Mouse (Mus musculus): Measurements from ENCODE around the gene Atf6.

Atf6 gene

DNA sequence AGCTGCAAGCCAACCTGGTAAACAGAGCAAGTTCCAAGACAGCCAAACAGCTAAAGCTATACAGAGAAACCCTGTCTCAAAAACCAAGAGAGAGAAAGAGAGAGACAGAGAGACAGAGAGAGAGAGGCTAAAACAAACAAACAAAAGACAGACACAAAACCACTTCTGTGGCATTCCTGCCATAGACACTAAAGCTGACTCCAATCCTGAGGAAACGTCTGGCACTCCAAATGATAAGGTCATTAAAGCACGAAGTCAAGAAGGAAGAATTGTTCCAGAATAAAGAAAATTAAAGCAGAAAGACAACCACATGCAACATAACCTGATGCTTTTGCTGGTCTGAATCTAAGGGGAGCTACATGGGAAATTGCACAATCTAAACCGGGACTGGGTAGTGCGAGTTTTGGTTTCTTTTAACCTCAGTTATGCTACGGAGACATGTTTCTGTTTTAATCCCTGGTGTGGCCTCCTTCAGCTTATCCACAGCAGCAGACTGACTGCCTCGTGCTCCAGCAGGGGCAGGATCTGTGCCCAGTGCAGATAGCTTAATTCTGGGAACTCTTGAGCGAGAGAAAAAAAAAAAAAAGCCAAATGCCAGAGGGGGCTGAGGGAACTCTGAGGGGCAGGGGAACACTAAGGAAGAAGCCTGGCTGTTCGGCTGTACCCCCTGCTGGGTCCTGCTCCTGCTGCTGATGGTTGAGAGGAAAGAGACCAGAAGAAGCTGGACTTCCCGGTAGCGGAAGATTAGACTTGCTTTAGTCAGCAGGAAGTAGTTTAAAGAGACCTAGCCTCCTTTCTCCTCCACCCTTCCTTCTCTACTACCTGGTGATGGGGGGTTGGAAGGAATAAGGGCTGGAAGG, 21.9 kb downstream of the Atf6 start:
- DNase-seq (ENCODE audit: low read depth), result peak; percentile 37

DNA sequence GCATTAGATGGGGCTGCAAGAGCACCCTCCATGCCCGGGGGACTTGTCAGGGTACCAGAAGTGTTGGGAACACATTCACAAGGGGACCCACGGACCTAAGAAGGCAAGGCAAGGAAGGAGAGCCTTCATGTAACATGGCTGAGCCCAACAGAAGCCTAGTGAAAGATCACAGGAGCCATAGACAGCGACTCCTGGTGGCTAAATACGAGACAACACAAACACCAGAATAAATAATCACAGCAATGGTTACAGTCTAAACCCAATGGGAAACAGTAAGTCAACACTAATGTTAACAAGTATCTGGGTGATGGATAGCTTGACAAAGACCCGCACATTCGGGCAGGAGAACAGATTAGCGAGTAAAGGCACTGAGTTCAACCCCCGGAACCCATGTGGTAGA, 23.2 kb downstream of the Atf6 start:
- DNase-seq (ENCODE audit: low read depth), result peak; percentile 17

DNA sequence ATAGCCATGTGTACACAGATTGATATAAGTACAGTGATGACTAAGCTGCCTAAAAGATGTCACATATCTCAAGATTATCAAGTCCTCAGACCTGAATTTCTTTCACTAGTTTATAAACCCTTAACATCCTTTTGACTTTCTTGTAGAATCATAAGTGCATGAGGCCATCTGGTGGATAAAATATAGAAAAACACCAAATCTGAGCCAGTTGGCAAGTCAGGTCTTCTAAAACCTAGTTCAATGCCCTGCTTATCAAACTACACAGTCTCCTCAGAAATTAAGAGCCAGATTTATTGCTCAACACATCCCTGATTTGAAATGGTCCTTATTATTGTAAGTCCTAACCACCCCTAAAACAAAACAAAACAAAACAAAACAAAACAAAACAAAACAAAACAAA, 27.9 kb downstream of the Atf6 start:
- peak; percentile 36 for DNase-seq (ENCODE audit: low read depth)

DNA sequence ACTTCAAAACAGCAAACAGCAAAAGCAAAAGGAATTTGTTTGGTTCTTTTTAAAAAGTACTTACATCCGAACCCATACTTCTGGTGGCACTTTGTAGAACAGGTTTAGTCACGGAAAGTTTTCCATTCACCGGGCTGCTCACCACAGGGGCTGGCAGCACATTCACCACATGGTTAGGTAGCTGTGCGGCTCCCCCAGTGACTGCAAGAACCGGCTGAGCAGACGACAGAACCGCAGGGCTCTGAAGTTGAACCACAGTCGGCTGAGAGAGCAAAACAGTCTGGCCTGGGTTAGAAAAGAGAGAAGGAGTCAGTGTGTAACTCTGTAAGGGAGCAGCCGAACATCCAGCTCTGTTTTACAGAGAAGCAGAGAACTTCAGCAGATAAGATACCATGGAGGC, 32.8 kb downstream of the Atf6 start:
- DNase-seq (ENCODE audit: low read depth), result peak; percentile 45

DNA sequence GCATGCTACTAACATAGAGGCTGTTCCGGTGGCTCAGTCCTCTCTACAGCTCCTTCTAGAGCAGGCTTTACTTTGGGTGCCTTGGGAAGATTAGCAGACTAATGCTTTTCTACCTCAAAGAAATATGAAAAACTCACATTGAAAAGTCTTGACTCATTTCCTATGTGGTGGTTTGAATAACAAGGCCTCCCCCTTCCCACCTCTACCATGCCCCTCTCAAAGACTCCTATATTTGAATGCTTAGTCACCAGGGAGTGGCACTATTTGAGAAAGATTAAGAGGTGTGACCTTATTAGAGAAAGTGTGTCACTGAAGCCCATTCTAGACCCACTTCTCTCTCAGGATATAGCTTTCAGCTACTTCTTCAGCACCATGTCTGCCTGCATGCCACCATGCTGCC, 37.8 kb downstream of the Atf6 start:
- DNase-seq (ENCODE audit: low read depth), result peak; percentile 8

DNA sequence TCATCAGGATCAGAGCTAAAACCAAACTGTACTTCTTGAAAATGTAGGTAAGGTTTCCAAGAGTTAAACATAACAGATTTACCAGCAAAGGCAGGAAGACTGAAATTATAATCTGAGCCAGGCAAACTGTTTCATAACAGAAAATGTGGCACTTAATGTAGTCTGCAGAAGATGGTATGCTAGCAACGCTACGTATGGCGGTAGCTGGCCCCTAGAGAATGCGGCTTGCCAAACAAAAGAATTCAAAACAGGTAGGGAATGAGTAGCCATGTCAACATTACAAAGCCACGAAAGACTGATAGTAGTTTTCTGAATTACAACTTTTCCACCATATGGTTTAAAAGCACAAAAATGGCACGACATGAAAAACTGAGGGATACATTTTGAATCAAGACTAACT, 38.2 kb downstream of the Atf6 start:
- DNase-seq (ENCODE audit: low read depth), result no peak

DNA sequence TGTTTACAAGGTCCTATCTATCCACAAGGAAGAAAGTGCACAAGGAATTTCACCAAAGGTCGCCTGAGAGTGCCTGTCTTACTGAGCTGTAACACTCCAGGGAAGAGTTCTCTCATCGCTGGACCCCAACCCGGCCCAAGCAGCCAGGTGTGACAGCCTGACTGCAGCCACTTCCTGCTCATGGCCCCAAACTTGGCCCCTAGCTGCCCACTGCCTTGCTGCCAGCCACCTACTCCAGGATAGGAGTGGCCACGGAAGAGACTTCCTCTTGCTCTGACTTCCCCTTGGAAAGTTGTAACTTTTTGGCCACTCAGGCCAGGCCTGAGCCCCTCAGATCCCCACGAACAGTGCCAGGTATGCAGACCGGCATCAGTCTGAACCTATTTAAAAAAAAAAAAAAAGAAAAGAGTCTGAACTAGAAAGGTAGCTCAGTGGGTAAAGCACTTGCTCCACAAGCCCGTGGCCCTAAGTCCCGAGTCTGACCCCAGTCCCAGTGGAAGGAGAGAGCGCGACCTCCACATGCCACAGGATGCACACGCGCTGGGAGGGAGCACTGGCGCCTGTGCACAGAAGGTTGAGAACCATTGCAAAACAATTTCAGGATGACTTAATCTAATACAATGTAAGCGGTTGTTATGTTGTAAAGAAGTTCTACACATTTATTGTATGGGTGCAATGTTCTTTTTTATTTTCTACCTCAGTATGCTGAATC, 47.3 kb downstream of the Atf6 start:
- DNase-seq (ENCODE audit: low read depth), result no peak

DNA sequence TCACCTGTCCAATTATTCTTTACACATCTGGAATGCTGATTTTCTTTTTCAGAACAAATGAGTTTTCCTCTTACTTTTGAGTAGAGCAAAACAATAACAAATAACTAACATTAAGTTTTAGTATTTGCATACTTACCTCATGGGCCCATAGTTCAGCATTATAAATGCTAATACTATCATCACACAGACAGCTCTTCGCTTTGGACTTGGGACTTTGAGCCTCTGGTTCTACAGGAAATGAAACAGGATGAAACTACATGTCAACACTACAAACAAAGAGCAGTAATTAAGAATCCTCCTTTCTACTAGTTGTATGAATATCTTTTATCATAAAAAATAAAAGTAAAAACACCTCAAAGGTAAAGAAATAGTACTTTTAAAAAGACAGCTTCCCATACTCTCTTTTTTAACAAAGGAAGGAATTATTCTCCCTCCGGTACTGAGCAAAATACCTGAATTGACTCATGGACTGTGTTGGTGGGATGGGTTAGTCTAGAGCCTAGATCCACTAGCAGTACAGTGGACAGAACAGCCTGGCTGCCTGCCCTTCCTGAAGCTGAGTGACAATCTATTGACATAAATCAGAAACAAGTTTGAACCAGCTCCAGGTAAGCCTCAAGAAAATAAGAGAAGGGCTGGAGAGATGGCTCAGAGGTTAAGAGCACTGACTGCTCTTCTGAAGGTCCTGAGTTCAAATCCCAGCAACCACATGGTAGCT, 52.1 kb downstream of the Atf6 start:
- DNase-seq (ENCODE audit: low read depth), result no peak

DNA sequence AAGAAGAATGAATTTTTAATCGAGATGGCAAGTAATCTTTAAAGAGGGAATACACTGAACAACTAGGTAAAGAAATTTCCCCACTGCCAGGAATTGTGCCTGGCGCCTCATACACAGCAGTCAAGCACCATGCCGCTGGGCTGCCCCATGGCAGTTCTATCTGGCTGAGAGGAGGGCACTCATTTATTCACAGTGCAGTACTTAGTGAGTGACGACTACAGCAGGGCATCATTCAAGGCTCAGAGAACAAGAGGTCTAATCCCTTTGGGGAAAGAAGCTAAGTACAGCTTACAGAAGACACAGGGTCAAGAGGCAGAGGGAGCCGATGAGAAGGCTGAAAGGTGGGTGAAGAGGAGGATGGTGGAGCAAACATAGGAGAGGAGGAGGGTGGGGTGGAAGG, 54.7 kb downstream of the Atf6 start:
- DNase-seq (ENCODE audit: low read depth), result no peak

DNA sequence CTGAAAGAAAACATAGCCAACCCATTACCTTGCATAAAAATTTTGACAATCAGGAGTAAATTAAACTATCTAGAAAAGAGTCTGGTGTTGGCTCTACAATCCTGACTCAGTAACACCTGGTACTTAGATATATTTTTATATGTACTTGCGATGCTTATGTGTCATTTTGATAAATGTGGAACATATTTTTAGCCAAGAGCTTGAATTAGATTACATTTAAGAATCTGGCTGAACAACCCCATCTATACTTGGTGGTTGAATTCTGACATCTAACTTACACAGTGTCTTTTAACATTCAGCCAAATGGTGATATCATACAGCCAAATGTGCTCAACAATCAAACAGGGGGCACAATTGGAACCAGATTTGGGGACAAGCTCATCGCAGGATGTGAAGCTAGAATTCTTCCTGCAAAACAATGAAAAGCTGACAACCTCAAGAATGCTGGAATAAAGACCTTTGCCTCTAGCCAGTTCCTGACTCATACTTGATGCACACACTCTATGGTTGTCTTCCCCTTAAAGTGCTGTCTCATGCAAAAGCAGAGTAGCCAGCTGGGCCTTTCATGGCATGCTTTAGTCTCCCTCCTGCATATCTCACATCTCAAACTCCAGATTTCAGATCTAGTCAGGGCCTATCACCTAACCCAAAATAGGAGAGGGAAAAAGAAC, 59.8 kb downstream of the Atf6 start:
- no peak for DNase-seq (ENCODE audit: low read depth)

DNA sequence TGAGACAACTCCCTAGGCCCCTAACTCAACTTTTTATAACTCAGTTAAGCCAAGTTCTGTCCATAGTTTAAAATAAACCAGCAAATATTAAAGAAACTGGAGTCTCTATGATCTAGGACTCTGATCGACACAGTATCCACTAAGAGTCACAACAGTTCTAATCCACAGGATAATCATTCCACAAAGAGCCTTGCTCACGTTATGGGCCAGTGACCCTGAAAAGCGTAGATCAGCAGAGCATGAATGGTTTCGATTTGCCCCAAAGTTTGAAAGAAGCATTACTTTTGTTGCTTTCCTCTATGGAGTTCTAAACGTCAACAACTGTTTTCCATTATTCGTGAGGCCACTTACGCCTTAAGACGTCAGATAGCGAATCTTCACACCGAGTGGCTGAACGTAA, 62.9 kb downstream of the Atf6 start:
- DNase-seq (ENCODE audit: low read depth), result no peak

DNA sequence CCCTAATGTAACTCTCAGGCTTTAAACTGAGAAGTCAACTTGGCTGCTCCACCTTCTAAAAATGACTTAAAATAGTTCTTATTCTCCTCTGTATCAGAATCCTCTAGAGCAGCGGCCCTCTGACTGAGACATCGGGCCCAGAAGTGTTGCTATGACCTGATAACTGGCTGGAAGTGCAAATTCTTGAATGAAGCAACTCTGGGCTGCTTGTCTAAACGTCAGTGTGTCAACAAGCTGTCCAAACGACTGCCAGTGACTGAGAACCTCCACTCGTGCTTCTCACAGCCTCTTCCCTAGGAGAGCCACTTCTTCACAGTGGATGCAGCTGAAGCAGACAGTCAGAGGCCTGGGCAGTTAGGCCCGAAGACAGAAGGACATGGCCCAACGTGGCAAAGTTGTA, 64.9 kb downstream of the Atf6 start:
- no peak for DNase-seq (ENCODE audit: low read depth)

DNA sequence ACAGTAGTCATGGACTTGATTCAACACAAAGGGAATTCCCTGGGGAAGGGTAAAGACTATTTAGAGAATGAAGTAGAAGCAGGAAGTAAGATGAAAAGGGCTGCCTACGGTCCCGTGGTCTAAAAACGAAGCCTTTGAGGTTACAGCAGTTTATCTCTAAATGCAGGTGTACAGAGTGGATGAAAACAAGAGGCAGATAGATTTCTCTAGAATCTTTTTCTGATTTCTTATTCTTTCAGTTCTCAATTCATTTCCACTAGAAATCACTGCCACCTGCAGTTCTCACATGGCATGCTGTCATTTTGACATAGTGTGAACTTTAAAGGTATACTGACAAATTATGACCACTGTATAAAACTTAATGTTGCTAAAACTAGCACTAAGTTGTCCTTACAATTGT, 66.9 kb downstream of the Atf6 start:
- DNase-seq (ENCODE audit: low read depth), result no peak

DNA sequence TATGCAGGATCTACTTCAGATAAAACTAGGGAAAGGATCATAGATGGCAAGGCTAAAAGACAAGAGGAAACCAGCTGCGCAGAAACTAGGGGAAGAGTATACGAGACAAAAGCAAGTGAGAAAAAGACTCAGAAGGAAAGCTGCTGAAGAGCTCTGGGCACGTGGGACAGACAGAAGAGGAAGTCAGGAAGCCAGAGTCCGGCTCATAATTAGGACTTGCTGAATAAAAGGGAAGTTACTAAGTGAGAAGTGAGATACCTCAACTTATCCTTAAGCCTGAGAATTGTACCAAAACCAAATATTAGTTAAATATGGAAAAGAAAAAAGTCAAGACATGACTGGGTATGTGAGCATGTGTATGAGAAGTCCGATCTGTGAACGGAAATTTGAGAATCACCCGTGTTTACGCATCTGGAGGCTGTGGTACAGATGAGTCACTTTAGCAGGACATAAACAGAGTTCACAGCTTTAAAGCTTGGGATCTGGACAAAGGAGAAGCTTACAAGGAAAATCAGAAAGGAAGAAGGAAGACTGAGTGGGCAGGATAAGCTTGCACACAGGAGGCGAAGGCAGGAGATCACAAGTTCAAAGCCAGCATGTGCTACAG, 71.7 kb downstream of the Atf6 start:
- DNase-seq (ENCODE audit: low read depth), result no peak

DNA sequence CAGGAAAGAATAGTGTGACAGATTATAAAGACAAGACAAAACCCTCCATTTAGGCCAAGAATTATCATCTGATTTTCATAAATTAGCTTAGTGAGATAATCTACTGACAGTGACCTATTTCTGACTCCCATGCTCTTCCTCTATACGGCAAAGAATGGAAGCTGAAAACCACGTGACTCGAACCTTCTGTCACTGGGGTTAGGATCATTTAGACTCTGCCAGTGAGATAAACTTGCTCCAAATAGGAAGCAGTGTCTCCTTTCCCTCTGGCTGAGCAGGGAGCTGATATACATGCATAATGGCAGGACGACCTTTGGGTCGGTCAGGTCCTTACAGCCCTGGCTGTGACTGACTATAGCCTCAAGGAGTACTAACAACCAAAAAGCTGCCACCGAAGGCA, 76.0 kb downstream of the Atf6 start:
- DNase-seq (ENCODE audit: low read depth), result no peak

DNA sequence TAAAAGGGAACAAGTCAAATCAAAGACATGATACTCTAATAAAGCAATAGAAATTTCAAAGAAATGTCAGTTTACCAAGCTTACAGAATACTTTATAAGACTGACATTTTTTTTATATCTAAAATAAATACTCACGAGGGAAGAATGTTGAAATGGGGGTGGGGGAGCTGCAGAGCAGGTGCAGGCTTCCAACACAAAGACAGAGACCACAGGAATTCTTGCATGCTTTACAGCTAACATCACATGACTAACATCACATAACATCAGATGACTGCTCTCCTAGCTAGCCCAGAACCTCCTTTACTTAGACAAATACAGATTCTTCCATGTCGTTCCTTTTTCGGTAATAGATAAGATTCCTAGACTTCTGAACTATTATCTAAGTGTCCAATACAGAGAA, 76.6 kb downstream of the Atf6 start:
- DNase-seq (ENCODE audit: low read depth), result no peak

DNA sequence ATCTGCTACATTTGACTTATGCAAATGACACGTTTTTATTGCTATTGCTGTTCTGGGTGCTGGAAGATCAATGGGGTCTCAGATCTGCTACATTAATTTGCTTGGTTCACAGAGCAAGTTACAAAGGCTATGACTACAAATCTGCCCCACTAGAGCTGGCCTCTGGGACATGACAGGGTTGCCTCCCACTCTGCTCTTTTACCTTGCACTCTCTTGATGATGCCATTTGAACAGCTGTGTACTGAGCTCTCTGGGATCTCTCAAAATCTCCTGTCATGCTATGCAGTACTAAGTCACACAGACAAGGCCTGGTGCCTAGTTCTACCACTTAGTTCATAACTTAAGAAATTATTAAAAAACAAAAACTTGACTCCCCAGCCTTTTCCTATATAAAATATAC, 79.9 kb downstream of the Atf6 start:
- DNase-seq (ENCODE audit: low read depth), result no peak

DNA sequence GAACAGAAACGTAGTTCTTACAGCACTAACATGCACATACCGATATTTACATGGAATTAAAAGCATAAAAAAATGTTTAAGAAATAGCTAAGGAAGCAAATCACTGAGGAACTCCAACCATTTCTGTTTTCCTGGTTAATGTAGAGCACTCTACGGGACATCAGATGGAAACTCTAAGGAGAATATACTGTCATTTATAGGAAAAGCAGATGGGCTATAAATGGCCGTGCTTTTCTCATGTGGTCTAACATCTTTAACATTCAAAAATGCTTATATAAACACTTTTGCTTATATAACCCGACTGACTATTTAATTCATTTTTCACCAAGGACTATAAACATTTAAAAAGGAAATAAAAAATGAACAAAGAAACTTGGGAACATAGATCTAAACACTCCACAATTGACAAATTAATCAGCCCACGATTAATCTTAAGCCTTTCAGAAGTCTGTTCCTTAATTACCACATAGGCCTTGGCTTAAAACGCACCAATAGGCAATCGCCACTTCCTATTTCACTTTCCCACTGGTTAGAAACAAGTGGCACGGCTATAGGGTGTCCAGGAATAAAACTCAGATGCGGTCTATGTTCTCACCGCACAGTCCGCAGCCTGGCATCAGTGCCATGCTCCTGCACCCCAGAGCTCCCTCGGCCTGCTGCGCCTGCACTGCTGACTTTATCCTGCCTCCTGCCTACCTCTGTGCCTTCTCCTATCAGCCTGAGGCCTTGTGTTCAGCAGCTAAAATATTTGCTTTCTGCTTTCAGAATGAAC, 80.8 kb downstream of the Atf6 start:
- DNase-seq (ENCODE audit: low read depth), result no peak

DNA sequence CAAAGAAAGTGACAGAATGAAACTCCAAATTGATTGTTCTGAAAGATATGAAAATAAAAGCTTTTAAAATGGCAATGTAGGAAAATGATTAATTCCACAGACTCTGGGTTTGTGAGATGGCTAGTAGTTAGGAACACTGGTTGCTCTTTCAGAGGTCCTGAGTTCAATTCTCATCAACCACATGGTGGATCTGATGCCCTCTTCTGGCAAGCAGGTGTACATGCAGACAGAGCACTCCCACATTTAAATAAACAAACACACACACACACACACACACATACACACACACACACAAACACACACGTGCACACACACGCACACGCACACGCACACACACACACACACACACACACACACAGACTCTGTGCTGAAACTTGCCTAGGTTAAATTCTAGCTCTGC, 89.9 kb downstream of the Atf6 start:
- no peak for DNase-seq (ENCODE audit: low read depth)

DNA sequence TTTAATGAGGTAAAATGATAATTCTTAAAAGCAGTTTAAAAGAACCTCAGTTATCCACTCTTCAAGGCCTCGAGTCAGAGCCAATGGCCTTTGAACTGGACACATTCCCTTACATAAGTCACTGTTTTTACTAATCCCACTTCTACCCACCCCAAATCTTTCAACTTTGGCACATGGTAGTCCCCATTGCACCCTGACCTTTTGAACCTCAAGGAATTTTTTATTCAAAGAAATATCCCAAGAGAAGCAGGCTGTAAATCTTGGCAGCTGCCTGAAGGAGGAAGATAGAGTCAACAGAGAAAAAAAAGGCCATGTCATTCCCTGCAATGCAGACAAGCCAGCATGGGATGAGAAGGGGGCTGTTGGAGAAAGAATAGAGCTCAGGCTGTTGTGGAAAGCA, 93.1 kb downstream of the Atf6 start:
- no peak for DNase-seq (ENCODE audit: low read depth)

DNA sequence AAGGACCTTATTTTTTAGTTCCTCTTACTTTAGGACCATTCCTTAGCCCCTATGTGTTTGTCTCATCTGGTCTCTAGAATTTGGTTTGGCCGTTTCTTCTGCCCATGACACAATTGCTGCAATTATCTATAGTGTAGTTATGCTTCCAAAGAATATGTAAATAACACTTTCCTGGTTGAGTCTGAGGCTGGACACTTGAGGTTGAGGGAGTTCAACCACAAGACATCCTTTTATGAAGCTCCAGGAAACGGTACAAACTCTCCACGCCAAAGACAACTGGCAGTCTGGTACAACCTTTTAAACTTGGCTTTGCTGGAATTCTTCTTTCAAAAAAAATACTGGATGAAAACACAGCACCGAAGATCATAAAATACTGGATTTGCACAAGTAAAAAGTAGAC, 94.1 kb downstream of the Atf6 start:
- DNase-seq (ENCODE audit: low read depth), result no peak

Measured in fibroblast of lung, adult 2 months (primary cell).